Mouse (Mus musculus): ENCODE measurements at regions not wholly inside any gene's neighbourhood (a gene's known extent, or its start where the extent isn't known, plus 50 kb on each side); places are given as distances from the start of the nearest gene placed in this dataset.
"Not testable (repeated sequence)": the region's sequence is repeated elsewhere in the genome, so short reads cannot be mapped to it uniquely, and the experiment has no call there.

- DNase-seq (ENCODE audit: low spot score in 2 of 2) = peak; percentile 65 to 70
- intact Hi-C loops (cut with DNase I) = loop anchor here (2.0 kb wide), 1 partner anchor 18 kb away; no protein-coding TSS in a partner anchor
These were observed 52.0 kb upstream of the Ak4 start for GRCm38 (mm10) chr4:101366905-101367679.

- no peak for DNase-seq (ENCODE audit: low spot score in 2 of 2)
- intact Hi-C loops (cut with DNase I) = no loop called here
These were observed 53.8 kb upstream of the Ak4 start for GRCm38 (mm10) chr4:101365299-101365698.

GRCm38 (mm10) chr4:101364716-101365115, 54.4 kb upstream of the Ak4 start:
- intact Hi-C loops (cut with DNase I) = no loop called here

GRCm38 (mm10) chr4:101363231-101363630, 55.8 kb upstream of the Ak4 start:
- intact Hi-C loops (cut with DNase I); DNase-seq (ENCODE audit: low spot score in 2 of 2): not testable (repeated sequence)

More at GRCm38 (mm10) chr4:101364716-101365115, 54.4 kb upstream of the Ak4 start:
- no peak for DNase-seq (ENCODE audit: low spot score in 2 of 2)

GRCm38 (mm10) chr4:101361779-101362178, 57.3 kb upstream of the Ak4 start:
- intact Hi-C loops (cut with DNase I) = no loop called here
- no peak for DNase-seq (ENCODE audit: low spot score in 2 of 2)

GRCm38 (mm10) chr4:101360296-101360695, 58.8 kb upstream of the Ak4 start:
- intact Hi-C loops (cut with DNase I) = no loop called here
- no peak for DNase-seq (ENCODE audit: low spot score in 2 of 2)

GRCm38 (mm10) chr4:101359119-101359518, 60.0 kb upstream of the Ak4 start:
- no peak for DNase-seq (ENCODE audit: low spot score in 2 of 2)
- intact Hi-C loops (cut with DNase I) = loop anchor here (5.0 to 10.0 kb wide), 3 partner anchors 58 to 286 kb away; partner anchors contain the start of genes Ak4 and Leprot

GRCm38 (mm10) chr4:101358525-101358924, 60.6 kb upstream of the Ak4 start:
- DNase-seq (ENCODE audit: low spot score in 2 of 2) = no peak
- intact Hi-C loops (cut with DNase I) = loop anchor here (5.0 to 10.0 kb wide), 3 partner anchors 59 to 286 kb away; partner anchors contain the start of genes Ak4 and Leprot

GRCm38 (mm10) chr4:101357923-101358322, 61.2 kb upstream of the Ak4 start:
- DNase-seq (ENCODE audit: low spot score in 2 of 2) = no peak
- intact Hi-C loops (cut with DNase I) = loop anchor here (5.0 to 10.0 kb wide), 3 partner anchors 59 to 287 kb away; partner anchors contain the start of genes Ak4 and Leprot

DNA sequence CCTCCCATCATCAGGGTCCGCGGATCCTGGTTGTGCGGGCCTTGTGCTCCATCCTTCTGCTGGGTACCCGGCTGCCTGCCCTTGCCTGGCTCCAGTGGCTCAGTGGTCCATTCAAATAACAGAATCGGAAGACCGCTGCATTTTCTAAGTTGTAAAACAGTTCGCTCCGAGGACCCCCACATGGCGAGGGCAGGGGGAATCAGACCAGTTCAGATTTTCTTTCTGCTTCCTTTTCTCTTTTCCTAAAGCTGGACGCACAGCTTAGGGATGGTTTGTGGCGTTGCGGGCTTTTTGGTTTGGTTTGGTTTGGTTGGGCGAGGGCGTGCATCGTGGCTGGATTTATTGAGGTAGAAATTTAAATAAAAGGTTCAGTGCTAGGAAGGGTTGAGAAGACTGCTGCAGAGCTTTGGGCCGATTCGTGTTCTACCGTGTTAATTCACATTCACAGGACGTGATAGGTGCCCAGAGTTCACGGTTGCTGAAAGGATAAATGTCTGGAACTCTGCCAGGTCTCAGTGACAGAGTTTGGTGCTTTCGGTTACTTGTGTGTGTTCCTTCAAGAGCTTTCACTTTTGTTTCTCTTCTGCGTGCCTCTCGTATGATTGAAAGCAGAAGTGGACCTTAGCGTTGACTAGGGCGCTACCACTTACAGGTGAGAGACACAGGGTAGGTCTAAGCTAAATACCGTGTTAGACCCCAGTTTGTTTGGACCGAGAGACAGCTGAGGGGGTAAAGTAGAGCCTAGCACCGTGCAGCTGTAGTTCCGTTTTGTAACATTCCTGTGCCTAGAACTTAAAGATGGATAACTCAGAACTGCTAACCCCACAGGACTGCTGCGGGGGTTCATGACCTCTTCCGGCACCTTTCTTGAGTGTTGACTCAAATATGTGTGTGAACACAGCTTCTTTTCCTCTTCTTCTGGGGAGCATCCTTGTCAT, 61.9 kb upstream of the Ak4 start:
- peak; percentile 21 to 49 for DNase-seq (ENCODE audit: low spot score in 2 of 2)
- intact Hi-C loops (cut with DNase I) = loop anchor here (5.0 to 10.0 kb wide), 3 partner anchors 60 to 288 kb away; partner anchors contain the start of genes Ak4 and Leprot

DNA sequence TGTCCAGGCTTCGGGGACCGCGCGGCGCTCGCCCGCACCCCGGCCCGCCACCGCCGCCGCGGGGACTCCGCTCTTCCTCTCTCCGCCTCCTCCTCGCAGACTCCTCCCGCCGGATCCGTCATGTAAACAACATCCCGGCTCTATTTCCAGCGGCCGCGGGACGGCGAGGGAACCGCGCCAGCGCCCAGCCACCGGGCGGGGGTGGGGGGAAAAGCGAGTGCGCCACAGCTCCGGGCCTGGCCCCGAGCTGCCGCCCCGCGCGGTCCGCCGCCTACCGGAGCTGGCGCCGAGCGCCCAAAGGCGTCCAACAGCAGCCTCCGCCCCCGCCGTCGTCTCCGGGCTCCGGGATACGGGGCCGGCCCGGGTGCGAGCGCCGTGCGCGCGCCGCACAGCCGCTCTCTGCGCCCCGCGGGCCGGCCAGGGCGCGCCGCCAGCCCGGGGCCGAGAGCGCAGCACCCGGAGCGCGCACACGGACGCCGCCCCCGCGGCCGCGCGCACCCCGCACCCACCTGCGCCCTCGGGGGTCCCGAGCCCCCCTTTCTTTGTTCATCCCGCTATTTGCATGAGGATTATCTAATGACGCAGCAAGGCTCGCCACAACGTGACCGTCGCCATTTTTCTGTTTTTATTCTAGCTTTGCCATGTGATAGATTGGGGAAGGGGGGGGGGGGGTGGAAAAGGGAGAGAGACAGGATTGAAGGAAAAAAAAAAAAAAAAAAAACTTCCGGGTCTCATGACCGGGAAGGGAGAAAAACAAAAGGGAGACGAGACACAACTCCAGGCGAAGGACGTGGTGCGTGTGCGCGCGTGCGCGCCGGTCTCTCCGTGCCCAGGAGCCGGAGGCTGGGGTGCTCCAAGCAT, 62.8 kb upstream of the Ak4 start:
- intact Hi-C loops (cut with DNase I) = loop anchor here (5.0 to 10.0 kb wide), 3 partner anchors 61 to 288 kb away; partner anchors contain the start of genes Ak4 and Leprot
- DNase-seq (ENCODE audit: low spot score in 2 of 2) = peak; percentile 82 to 89

DNA sequence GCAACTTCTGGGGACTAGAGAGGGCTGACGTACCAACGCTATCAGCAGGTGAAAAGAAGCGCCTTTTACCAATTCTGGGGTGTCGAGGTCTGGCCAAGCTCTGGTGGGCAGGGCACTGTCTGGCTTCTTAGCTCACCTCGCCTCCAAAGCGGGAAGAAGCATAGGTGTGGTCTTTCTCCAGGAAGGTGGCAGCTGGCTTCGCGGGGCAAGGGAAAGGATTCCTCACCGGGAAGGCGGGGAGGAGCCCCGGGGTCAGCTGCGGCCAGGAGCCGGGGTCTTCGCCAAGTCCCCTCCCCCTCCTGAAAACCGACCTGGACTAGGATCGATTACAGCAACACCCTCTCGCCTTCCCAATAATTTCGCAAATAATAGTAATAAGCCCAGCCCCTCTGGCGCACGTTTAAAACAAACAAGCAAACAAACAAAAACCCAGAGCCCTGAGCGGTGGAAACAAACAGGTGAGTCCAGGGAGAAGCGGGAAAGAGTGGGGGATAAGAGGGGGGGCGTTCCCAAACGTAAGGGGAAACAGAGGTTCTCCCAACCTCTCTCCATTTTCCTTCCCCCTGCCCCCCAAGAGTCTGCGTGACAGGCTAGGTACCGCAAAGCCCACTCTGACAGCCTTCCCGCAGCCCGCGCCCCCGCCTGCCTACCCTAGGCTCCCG, 63.5 kb upstream of the Ak4 start:
- intact Hi-C loops (cut with DNase I) = loop anchor here (5.0 to 10.0 kb wide), 3 partner anchors 62 to 289 kb away; partner anchors contain the start of genes Ak4 and Leprot

GRCm38 (mm10) chr4:101354951-101355350, 64.1 kb upstream of the Ak4 start:
- DNase-seq (ENCODE audit: low spot score in 2 of 2) = no peak
- intact Hi-C loops (cut with DNase I) = loop anchor here (5.0 to 10.0 kb wide), 3 partner anchors 62 to 290 kb away; partner anchors contain the start of genes Ak4 and Leprot

More for the DNA sequence above, 63.5 kb upstream of the Ak4 start:
- no peak for DNase-seq (ENCODE audit: low spot score in 2 of 2)

- DNase-seq (ENCODE audit: low spot score in 2 of 2) = no peak
- intact Hi-C loops (cut with DNase I) = loop anchor here (10.0 kb wide), 1 partner anchor 291 kb away; the partner anchor contains the start of gene Leprot
These were observed 64.8 kb upstream of the Ak4 start for GRCm38 (mm10) chr4:101354086-101354855.

GRCm38 (mm10) chr4:101352178-101352577, 66.9 kb upstream of the Ak4 start:
- no peak for DNase-seq (ENCODE audit: low spot score in 2 of 2)
- intact Hi-C loops (cut with DNase I) = loop anchor here (10.0 kb wide), 1 partner anchor 293 kb away; the partner anchor contains the start of gene Leprot

GRCm38 (mm10) chr4:101351716-101352115, 67.4 kb upstream of the Ak4 start:
- DNase-seq (ENCODE audit: low spot score in 2 of 2) = no peak
- intact Hi-C loops (cut with DNase I) = loop anchor here (10.0 kb wide), 1 partner anchor 293 kb away; the partner anchor contains the start of gene Leprot

- intact Hi-C loops (cut with DNase I) = loop anchor here (10.0 kb wide), 1 partner anchor 294 kb away; the partner anchor contains the start of gene Leprot
- no peak for DNase-seq (ENCODE audit: low spot score in 2 of 2)
These were observed 68.4 kb upstream of the Ak4 start for GRCm38 (mm10) chr4:101350656-101351055.
